Mouse (Mus musculus) c-Kit-positive CD71-positive TER-119-negative erythroid progenitor cells, embryonic 14.5 days (primary cell): ENCODE measurements around the gene Iqce.

Source experiments
- DNase-seq: peaks from one replicate; pipeline ENCODE4 v3.0.0-alpha.2; 2013; ENCODE audit warnings: low read depth

Iqce gene

GRCm38 (mm10) chr5:140614837-140615236 is 87.3 kb downstream of the Iqce start:
- DNase-seq = peak; percentile 78

DNA sequence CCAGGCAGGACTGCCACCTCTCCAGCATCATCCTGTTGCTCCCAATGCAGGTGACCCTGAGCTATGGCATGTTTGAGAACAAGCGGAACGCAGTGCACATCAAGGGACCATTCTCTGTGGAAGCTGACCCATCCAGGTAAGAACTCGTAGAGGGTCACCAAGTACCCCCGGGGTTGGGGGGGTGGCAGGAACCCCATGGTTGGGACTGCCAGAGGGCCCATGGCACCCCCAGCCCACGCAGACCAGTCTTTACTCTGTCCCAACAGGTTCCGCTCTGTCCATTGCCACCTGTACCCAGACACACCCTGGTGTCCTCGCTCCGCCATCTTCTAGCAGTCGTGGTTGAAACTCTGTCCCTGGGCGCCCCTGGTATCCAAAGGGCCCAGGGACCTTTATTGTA is 88.0 kb downstream of the Iqce start:
- DNase-seq = no peak

DNA sequence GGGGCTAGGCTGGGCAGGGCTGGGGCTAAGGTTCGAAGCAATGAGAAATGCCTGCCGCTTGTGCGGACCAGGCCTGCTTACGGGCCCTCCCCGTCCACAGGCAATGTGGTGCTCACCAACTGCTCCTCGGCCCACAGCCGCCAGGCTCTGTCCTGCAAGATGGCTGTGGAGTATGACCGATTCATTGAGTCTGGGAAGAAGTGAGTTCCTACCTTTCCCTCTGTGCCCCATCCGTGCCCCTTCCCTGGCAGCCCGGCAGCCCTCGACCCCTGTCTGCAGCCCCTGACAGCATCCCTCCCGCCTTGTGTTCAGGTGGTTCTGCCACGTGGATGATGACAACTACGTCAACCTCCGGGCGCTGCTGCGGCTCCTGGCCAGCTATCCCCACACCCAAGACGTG is 90.0 kb downstream of the Iqce start:
- DNase-seq = no peak
